Mouse (Mus musculus) heart, adult 2 months (tissue): ENCODE measurements around the gene Pcgf6.

Experiments used
- CTCF ChIP-seq: fragments of 200-600 bp; IDR thresholded peaks from 2 replicates; pipeline ENCODE4 v1.8.1; 2022; ENCODE audit warnings: antibody characterized with exemption, mild to moderate bottlenecking, moderate library complexity
- POLR2A ChIP-seq: fragments of 200-500 bp; IDR thresholded peaks from 2 replicates; pipeline ENCODE4 v1.6.1; 2011; ENCODE audit warnings: mild to moderate bottlenecking, low read depth, low read length, control low read depth; ENCODE audit not compliant: insufficient read depth

DNA sequence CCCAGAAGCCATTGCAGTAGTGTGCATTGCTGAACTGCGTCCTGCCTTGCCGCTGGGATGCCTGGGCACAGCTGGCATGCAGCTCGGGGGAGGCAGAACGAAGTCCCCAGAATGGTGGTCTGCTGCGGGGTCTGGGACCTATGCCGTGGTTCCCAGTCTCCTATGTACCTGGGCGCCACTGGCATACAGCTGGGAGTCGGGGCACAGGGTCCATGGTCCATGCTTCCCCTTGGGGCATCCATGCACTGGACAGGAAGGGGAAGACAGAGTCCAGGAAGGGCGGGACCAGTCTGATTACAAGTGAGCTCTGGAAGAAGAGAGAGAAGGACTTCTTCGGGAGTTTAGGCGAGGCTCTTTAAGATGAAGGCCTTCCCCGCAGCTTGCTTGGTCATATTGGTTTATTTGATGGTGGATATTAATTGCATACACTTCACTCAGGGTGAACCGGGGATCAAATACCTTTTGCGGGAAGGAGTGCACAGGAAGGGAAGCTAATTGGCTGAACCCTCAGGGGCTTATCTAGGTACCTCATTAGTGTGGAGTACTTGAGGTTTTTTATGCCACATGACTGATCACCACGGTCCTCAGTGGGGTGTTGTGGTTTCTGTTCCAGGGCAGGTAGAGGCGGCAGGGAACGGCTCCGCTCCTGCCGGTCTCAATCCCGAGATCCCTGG lies 61.1 kb downstream of the Pcgf6 start:
- TF ChIP-seq CTCF (no peak), POLR2A (no peak)
